Mouse (Mus musculus) hindbrain, embryonic 15.5 days (tissue): ENCODE data around the gene Rnf152. TPM values are rescaled to one million over a fixed set of nuclear protein-coding genes. Genes with fewer than 3 reads are reported as not detected.

Source experiments
- ATAC-seq: fragments of 200-750 bp; cut with Nextera tagmentation; 2 replicates; pipeline ENCODE4 v1.8.0; 2017; ENCODE audit warnings: low read depth, moderate number of reproducible peaks, moderate TSS enrichment; ENCODE audit not compliant: low FRiP score
- H3K27ac ChIP-seq: fragments of 300-500 bp; sonication (generic); replicated peaks from 2 replicates; pipeline ENCODE4 v1.5.1; 2015; ENCODE audit warnings: mild to moderate bottlenecking, inconsistent platforms
- H3K27me3 ChIP-seq: fragments of 300-500 bp; sonication (generic); 2 replicates; pipeline ENCODE4 v1.6.1; 2015; ENCODE audit warnings: control low read depth, inconsistent platforms
- H3K36me3 ChIP-seq: fragments of 300-500 bp; sonication (generic); 2 replicates; pipeline ENCODE4 v1.6.1; 2015; ENCODE audit warnings: control low read depth, inconsistent platforms
- H3K4me1 ChIP-seq: fragments of 300-500 bp; sonication (generic); replicated peaks from 2 replicates; pipeline ENCODE4 v1.6.1; 2015; ENCODE audit warnings: control low read depth, inconsistent platforms
- H3K4me2 ChIP-seq: fragments of 300-500 bp; sonication (generic); 2 replicates; pipeline ENCODE4 v1.6.1; 2015; ENCODE audit warnings: moderate library complexity, mild to moderate bottlenecking, inconsistent platforms
- H3K4me3 ChIP-seq: fragments of 300-500 bp; sonication (generic); 2 replicates; pipeline ENCODE4 v1.5.1; 2015; ENCODE audit warnings: mild to moderate bottlenecking, inconsistent platforms
- H3K9ac ChIP-seq: fragments of 300-500 bp; sonication (generic); 2 replicates; pipeline ENCODE4 v1.6.1; 2015; ENCODE audit warnings: inconsistent platforms
- H3K9me3 ChIP-seq: fragments of 300-500 bp; sonication (generic); 2 replicates; pipeline ENCODE4 v1.6.1; 2016; ENCODE audit warnings: control low read depth, inconsistent platforms
- WGBS: fragments of 180-500 bp; shearing (Covaris S2); methylation state at CpG from one replicate; pipeline ENCODE4 v1.1.7; 2015; 5-methylcytosine and 5-hydroxymethylcytosine counted together
- polyA plus RNA-seq: library from polyadenylated mRNA; unstranded; fragments of >200 nt; fragmentation: Nextera tagmentation; extraction: Ambion mirVana; gene quantifications from 2 replicates; pipeline ENCODE4 v1.2.1, GENCODE M21; 2015

The Rnf152 gene
- 22.6 and 23.3 TPM in 2 replicates for polyA plus RNA-seq

- ATAC-seq = peak; percentile 78
- Histone ChIP-seq H3K4me1 (peaks cover 13% of the 10 kb centered on the region), H3K27me3 (no peaks in the 10 kb centered on the region), H3K4me3 (peak within 1 kb of the TSS; percentile 70), H3K36me3 (no peaks in the 10 kb centered on the region), H3K9me3 (no peaks in the 10 kb centered on the region), H3K4me2 (peak within 1 kb of the TSS; percentile 80), H3K27ac (peak within 1 kb of the TSS; percentile 88), H3K9ac (peak within 1 kb of the TSS; percentile 83)
- WGBS = under 1% methylated on average over 50 of the region's 58 CpGs
Measured at GRCm38 (mm10) chr1:105356291-105357011, at the start of gene Rnf152. Gene Rnf152, minus strand, starts transcription at chr1:105356710.

- no peak overlapping the region for H3K9ac ChIP-seq
- H3K27ac ChIP-seq = no peak overlapping the region
- no peak for ATAC-seq
- H3K36me3 ChIP-seq = no peaks in the 10 kb centered on the region
- H3K9me3 ChIP-seq = no peaks in the 10 kb centered on the region
- no peaks in the 10 kb centered on the region for H3K27me3 ChIP-seq
- no peak overlapping the region for H3K4me2 ChIP-seq
- H3K4me1 ChIP-seq = no peaks in the 10 kb centered on the region
- WGBS = 74% methylated on average over 1 of the region's 1 CpGs
- no peak overlapping the region for H3K4me3 ChIP-seq
Measured at GRCm38 (mm10) chr1:105402853-105403252, 46.3 kb upstream of the Rnf152 start.

- no peak overlapping the region for H3K27ac ChIP-seq
- H3K9me3 ChIP-seq = no peaks in the 10 kb centered on the region
- H3K36me3 ChIP-seq = no peaks in the 10 kb centered on the region
- no peak overlapping the region for H3K4me2 ChIP-seq
- no peak for ATAC-seq
- no peaks in the 10 kb centered on the region for H3K27me3 ChIP-seq
- H3K9ac ChIP-seq = no peak overlapping the region
- no peaks in the 10 kb centered on the region for H3K4me1 ChIP-seq
- no peak overlapping the region for H3K4me3 ChIP-seq
- whole genome bisulfite sequencing = 76% methylated on average over 4 of the region's 4 CpGs
Measured at GRCm38 (mm10) chr1:105384141-105384937, 27.8 kb upstream of the Rnf152 start.

DNA sequence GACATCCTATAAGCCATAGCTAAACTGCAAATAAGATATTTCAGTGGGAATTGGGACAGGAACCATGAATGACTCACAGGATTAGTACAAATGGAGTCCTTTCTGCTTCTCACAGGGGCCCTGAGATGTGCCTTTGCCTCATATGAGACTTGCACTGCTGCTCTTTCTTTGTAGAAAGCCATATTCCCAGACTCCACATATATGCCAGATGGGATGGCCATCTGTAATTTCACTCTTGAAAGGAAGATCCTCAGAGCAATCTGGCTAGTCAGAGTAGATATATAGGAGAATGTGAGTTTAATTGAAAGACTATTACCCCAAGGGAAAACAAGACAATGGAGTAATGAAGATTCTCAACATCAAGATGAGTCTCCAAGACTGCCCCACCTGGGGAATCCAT, 21.0 kb upstream of the Rnf152 start:
- H3K36me3 ChIP-seq = no peaks in the 10 kb centered on the region
- no peaks in the 10 kb centered on the region for H3K9me3 ChIP-seq
- H3K9ac ChIP-seq = no peak overlapping the region
- no peak overlapping the region for H3K4me3 ChIP-seq
- H3K27me3 ChIP-seq = no peaks in the 10 kb centered on the region
- no peak overlapping the region for H3K4me2 ChIP-seq
- no peak for ATAC-seq
- H3K27ac ChIP-seq = no peak overlapping the region
- no peaks in the 10 kb centered on the region for H3K4me1 ChIP-seq

- ATAC-seq = no peak
- Histone ChIP-seq H3K9ac (no peak overlapping the region), H3K4me3 (no peak overlapping the region), H3K4me2 (no peak overlapping the region), H3K27me3 (no peaks in the 10 kb centered on the region), H3K4me1 (no peaks in the 10 kb centered on the region), H3K27ac (no peak overlapping the region), H3K36me3 (no peaks in the 10 kb centered on the region), H3K9me3 (no peaks in the 10 kb centered on the region)
- WGBS = 86% methylated on average over 4 of the region's 4 CpGs
Measured at GRCm38 (mm10) chr1:105374618-105375017, 18.1 kb upstream of the Rnf152 start.

GRCm38 (mm10) chr1:105362701-105363100, 6.2 kb upstream of the Rnf152 start:
- Histone ChIP-seq H3K4me2 (no peak overlapping the region), H3K27me3 (no peaks in the 10 kb centered on the region), H3K4me3 (no peak overlapping the region), H3K9me3 (no peaks in the 10 kb centered on the region), H3K36me3 (no peaks in the 10 kb centered on the region), H3K4me1 (no peaks in the 10 kb centered on the region), H3K9ac (no peak overlapping the region), H3K27ac (no peak overlapping the region)
- no peak for ATAC-seq

DNA sequence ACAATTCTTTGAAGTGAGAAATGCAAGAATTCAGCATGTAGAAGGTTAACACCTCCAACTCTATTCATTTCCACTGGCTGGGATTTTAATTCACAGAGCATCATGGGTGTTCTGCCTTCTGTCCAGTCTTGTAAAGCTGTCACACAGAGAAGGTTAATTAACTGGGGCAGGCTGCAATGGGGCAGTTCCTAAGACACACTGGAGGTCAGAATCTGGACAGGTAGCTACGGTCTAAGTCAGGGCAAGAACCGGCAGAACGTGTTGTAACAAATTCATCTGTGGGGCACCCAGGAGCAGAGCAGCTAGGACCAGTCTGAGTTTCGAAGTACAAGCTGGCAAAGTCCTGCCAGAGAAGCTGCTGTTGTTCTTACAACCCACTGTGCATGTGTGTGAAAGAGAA, 2.4 kb upstream of the Rnf152 start:
- Histone ChIP-seq H3K9me3 (no peaks in the 10 kb centered on the region), H3K4me2 (no peak overlapping the region), H3K4me1 (peaks cover 11% of the 10 kb centered on the region), H3K36me3 (no peaks in the 10 kb centered on the region), H3K27me3 (no peaks in the 10 kb centered on the region), H3K9ac (no peak overlapping the region), H3K27ac (no peak overlapping the region), H3K4me3 (no peak overlapping the region)
- no peak for ATAC-seq
- WGBS = 60% methylated on average over 4 of the region's 4 CpGs

GRCm38 (mm10) chr1:105355910-105356290, 610 bp downstream of the Rnf152 start:
- H3K27ac ChIP-seq = peak overlapping the region; percentile 88
- no peaks in the 10 kb centered on the region for H3K27me3 ChIP-seq
- H3K4me2 ChIP-seq = peak overlapping the region; percentile 80
- peak overlapping the region; percentile 70 for H3K4me3 ChIP-seq
- H3K9ac ChIP-seq = peak overlapping the region; percentile 83
- WGBS = 0% methylated on average over 13 of the region's 23 CpGs
- no peaks in the 10 kb centered on the region for H3K36me3 ChIP-seq
- no peaks in the 10 kb centered on the region for H3K9me3 ChIP-seq
- H3K4me1 ChIP-seq = peaks cover 13% of the 10 kb centered on the region
- peak; percentile 47 for ATAC-seq

DNA sequence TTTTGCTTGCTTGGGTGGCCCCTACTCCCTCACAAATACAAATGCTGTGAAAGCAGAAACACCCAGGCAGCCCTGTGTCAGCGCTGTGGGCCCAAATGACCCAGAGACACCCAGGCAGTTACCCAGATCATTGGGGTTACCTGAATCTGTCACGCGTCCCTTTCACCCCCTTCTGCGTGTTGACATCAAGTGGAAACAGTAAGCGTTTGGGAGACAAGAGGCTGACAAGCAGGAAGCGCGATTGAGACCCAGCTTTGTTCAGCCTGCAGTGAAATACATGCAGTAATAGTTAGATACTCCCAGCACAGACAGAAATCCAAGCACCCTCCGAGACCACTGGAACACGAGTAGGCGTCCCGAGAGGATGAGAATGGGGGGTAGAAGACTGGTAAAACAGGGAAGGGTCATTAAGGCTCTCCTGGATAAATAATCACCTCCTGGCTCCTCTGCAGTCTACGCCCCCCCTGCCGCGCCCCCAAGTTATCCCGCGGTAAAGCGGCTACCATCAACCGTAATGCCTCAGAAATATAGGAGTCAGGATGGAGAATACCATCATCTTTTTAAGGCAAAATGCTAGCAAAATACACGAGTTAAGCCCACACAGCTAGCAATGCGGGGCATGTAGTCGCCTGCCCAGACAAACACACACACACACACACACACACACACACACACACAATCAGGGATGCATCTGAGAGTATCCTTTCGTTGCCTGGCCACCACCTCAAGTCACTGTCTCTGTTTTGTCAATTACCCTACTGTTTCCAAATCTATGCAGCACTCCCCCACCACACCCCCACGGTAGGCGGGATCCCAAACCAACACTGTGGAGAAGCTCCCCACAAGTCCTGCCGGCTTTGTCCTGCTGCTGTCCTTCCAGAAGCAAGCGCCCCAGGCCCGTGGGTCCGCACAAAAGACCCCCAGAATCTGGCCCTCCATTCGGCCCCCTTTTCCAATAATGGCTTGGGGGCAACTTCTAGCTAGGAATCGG, 1.3 kb downstream of the Rnf152 start:
- Histone ChIP-seq H3K4me2 (peak overlapping the region; percentile 80), H3K27ac (peak overlapping the region; percentile 88), H3K4me1 (peaks cover 13% of the 10 kb centered on the region), H3K4me3 (peak overlapping the region; percentile 70), H3K27me3 (no peaks in the 10 kb centered on the region), H3K9ac (peak overlapping the region; percentile 83), H3K36me3 (no peaks in the 10 kb centered on the region), H3K9me3 (no peaks in the 10 kb centered on the region)
- WGBS = 4% methylated on average over 30 of the region's 30 CpGs
- peak; percentile 77 for ATAC-seq

GRCm38 (mm10) chr1:105351806-105352205, 4.7 kb downstream of the Rnf152 start:
- WGBS = 93% methylated on average over 4 of the region's 4 CpGs
- H3K9me3 ChIP-seq = no peaks in the 10 kb centered on the region

GRCm38 (mm10) chr1:105342305-105342704, 14.2 kb downstream of the Rnf152 start:
- ATAC-seq = no peak
- no peaks in the 10 kb centered on the region for H3K27me3 ChIP-seq
- H3K4me3 ChIP-seq = no peak overlapping the region
- no peak overlapping the region for H3K27ac ChIP-seq
- H3K4me2 ChIP-seq = no peak overlapping the region
- H3K9me3 ChIP-seq = no peaks in the 10 kb centered on the region
- H3K36me3 ChIP-seq = no peaks in the 10 kb centered on the region
- no peaks in the 10 kb centered on the region; the same call in 1 of the 2 replicates for H3K4me1 ChIP-seq
- WGBS = 89% methylated on average over 6 of the region's 6 CpGs
- H3K9ac ChIP-seq = no peak overlapping the region

More at GRCm38 (mm10) chr1:105351806-105352205, 4.7 kb downstream of the Rnf152 start:
- no peaks in the 10 kb centered on the region for H3K36me3 ChIP-seq
- no peak overlapping the region for H3K4me3 ChIP-seq
- H3K27me3 ChIP-seq = no peaks in the 10 kb centered on the region
- H3K27ac ChIP-seq = no peak overlapping the region
- peaks cover 13% of the 10 kb centered on the region for H3K4me1 ChIP-seq
- ATAC-seq = no peak
- H3K9ac ChIP-seq = no peak overlapping the region
- H3K4me2 ChIP-seq = no peak overlapping the region
